Mouse (Mus musculus): ENCODE data around the gene Cdk5r1. TPM values are rescaled to one million over a fixed set of nuclear protein-coding genes. Genes with fewer than 3 reads are reported as not detected.
A peak's percentile ranks its signal among the peaks of the same experiment; 100 is the strongest.

The Cdk5r1 gene
- polyA plus RNA-seq, 1 experiment from 2014 or later = 1.6 TPM

- no peak for DNase-seq (ENCODE audit: low spot score)
- 66% methylated on average over 11 of the region's 11 CpGs for WGBS
- no peaks in the 10 kb centered on the region for H3K36me3 ChIP-seq
- no peak overlapping the region for H3K4me3 ChIP-seq
- H3K4me1 ChIP-seq = peaks cover 27% of the 10 kb centered on the region
- no peaks in the 10 kb centered on the region for H3K9me3 ChIP-seq (replicated peaks)
- H3K27me3 ChIP-seq (ENCODE audit: low read depth, poor library complexity, severe bottlenecking) = no peaks in the 10 kb centered on the region
- peak overlapping the region; percentile 61 for H3K27ac ChIP-seq
These were observed 21.7 kb downstream of the Cdk5r1 start for GRCm38 (mm10) chr11:80498328-80499070.

- no peak for DNase-seq (ENCODE audit: low spot score)
- H3K36me3 ChIP-seq = no peaks in the 10 kb centered on the region
- WGBS = 77% methylated on average over 4 of the region's 4 CpGs
- no peaks in the 10 kb centered on the region for H3K27me3 ChIP-seq (ENCODE audit: low read depth, poor library complexity, severe bottlenecking)
- H3K27ac ChIP-seq = no peak overlapping the region
- peaks cover 37% of the 10 kb centered on the region for H3K4me1 ChIP-seq
- H3K9me3 ChIP-seq (replicated peaks) = no peaks in the 10 kb centered on the region
- H3K4me3 ChIP-seq = no peak overlapping the region
These were observed 22.7 kb downstream of the Cdk5r1 start for GRCm38 (mm10) chr11:80499550-80499952.

- H3K4me3 ChIP-seq = no peak overlapping the region
- no peaks in the 10 kb centered on the region for H3K9me3 ChIP-seq (replicated peaks)
- H3K27me3 ChIP-seq (ENCODE audit: low read depth, poor library complexity, severe bottlenecking) = no peaks in the 10 kb centered on the region
- peak overlapping the region; percentile 80; the same call in 1 of the 2 replicates for H3K27ac ChIP-seq
- DNase-seq (ENCODE audit: low spot score) = no peak
- H3K36me3 ChIP-seq = no peaks in the 10 kb centered on the region
- 85% methylated on average over 6 of the region's 6 CpGs for WGBS
- H3K4me1 ChIP-seq = peaks cover 44% of the 10 kb centered on the region
These were observed 26.5 kb downstream of the Cdk5r1 start for GRCm38 (mm10) chr11:80503281-80503680.

- Histone ChIP-seq H3K4me1 (peaks cover 43% of the 10 kb centered on the region), H3K27ac (peak overlapping the region; percentile 80), H3K36me3 (no peaks in the 10 kb centered on the region), H3K4me3 (peak overlapping the region; percentile 21), H3K9me3 (replicated peaks) (no peaks in the 10 kb centered on the region), H3K27me3 (ENCODE audit: low read depth, poor library complexity, severe bottlenecking) (no peaks in the 10 kb centered on the region)
- 30% methylated on average over 13 of the region's 13 CpGs for WGBS
- peak; percentile 67 for DNase-seq (ENCODE audit: low spot score)
These were observed 27.1 kb downstream of the Cdk5r1 start for GRCm38 (mm10) chr11:80503726-80504452.

GRCm38 (mm10) chr11:80504519-80505385 is 27.9 kb downstream of the Cdk5r1 start:
- peaks cover 40% of the 10 kb centered on the region for H3K4me1 ChIP-seq

GRCm38 (mm10) chr11:80505581-80505980 is 28.8 kb downstream of the Cdk5r1 start:
- H3K4me3 ChIP-seq = no peak overlapping the region
- H3K4me1 ChIP-seq = peaks cover 38% of the 10 kb centered on the region
- no peaks in the 10 kb centered on the region for H3K27me3 ChIP-seq (ENCODE audit: low read depth, poor library complexity, severe bottlenecking)
- WGBS = 93% methylated on average over 3 of the region's 3 CpGs
- H3K36me3 ChIP-seq = no peaks in the 10 kb centered on the region
- H3K9me3 ChIP-seq (replicated peaks) = no peaks in the 10 kb centered on the region
- no peak overlapping the region for H3K27ac ChIP-seq
- no peak for DNase-seq (ENCODE audit: low spot score)

More at GRCm38 (mm10) chr11:80504519-80505385, 27.9 kb downstream of the Cdk5r1 start:
- Histone ChIP-seq H3K9me3 (replicated peaks) (no peaks in the 10 kb centered on the region), H3K27me3 (ENCODE audit: low read depth, poor library complexity, severe bottlenecking) (no peaks in the 10 kb centered on the region), H3K4me3 (peak overlapping the region; percentile 21; the same call in 1 of the 2 replicates), H3K36me3 (no peaks in the 10 kb centered on the region), H3K27ac (peak overlapping the region; percentile 80)
- no peak for DNase-seq (ENCODE audit: low spot score)
- 50% methylated on average over 6 of the region's 6 CpGs for WGBS

- Histone ChIP-seq H3K27me3 (ENCODE audit: low read depth, poor library complexity, severe bottlenecking) (no peaks in the 10 kb centered on the region), H3K4me1 (peaks cover 38% of the 10 kb centered on the region), H3K36me3 (no peaks in the 10 kb centered on the region), H3K27ac (no peak overlapping the region), H3K4me3 (no peak overlapping the region), H3K9me3 (replicated peaks) (no peaks in the 10 kb centered on the region)
- DNase-seq (ENCODE audit: low spot score) = no peak
These were observed 29.7 kb downstream of the Cdk5r1 start for GRCm38 (mm10) chr11:80506483-80506882.

- Histone ChIP-seq H3K27ac (no peak overlapping the region), H3K4me1 (peaks cover 38% of the 10 kb centered on the region), H3K36me3 (no peaks in the 10 kb centered on the region), H3K9me3 (replicated peaks) (no peaks in the 10 kb centered on the region), H3K4me3 (no peak overlapping the region), H3K27me3 (ENCODE audit: low read depth, poor library complexity, severe bottlenecking) (no peaks in the 10 kb centered on the region)
- no peak for DNase-seq (ENCODE audit: low spot score)
- WGBS = 89% methylated on average over 6 of the region's 6 CpGs
These were observed 31.0 kb downstream of the Cdk5r1 start for GRCm38 (mm10) chr11:80507791-80508190.

GRCm38 (mm10) chr11:80508361-80509175 is 31.7 kb downstream of the Cdk5r1 start:
- 44% methylated on average over 19 of the region's 19 CpGs for WGBS
- peak overlapping the region; percentile 14; the same call in 1 of the 2 replicates for H3K27ac ChIP-seq
- no peaks in the 10 kb centered on the region for H3K36me3 ChIP-seq
- H3K4me1 ChIP-seq = peaks cover 36% of the 10 kb centered on the region
- H3K27me3 ChIP-seq (ENCODE audit: low read depth, poor library complexity, severe bottlenecking) = no peaks in the 10 kb centered on the region
- H3K4me3 ChIP-seq = no peak overlapping the region
- H3K9me3 ChIP-seq (replicated peaks) = no peaks in the 10 kb centered on the region
- DNase-seq (ENCODE audit: low spot score) = no peak

- no peak for DNase-seq (ENCODE audit: low spot score)
- H3K4me3 ChIP-seq = no peak overlapping the region
- H3K27me3 ChIP-seq (ENCODE audit: low read depth, poor library complexity, severe bottlenecking) = no peaks in the 10 kb centered on the region
- H3K36me3 ChIP-seq = no peaks in the 10 kb centered on the region
- H3K27ac ChIP-seq = peak overlapping the region; percentile 14; the same call in 1 of the 2 replicates
- peaks cover 30% of the 10 kb centered on the region for H3K4me1 ChIP-seq
- no peaks in the 10 kb centered on the region for H3K9me3 ChIP-seq (replicated peaks)
- 77% methylated on average over 5 of the region's 5 CpGs for WGBS
These were observed 32.3 kb downstream of the Cdk5r1 start for GRCm38 (mm10) chr11:80509176-80509506.

GRCm38 (mm10) chr11:80510124-80510523 is 33.3 kb downstream of the Cdk5r1 start:
- DNase-seq (ENCODE audit: low spot score) = no peak
- WGBS = 85% methylated on average over 10 of the region's 10 CpGs
- no peak overlapping the region for H3K4me3 ChIP-seq
- no peak overlapping the region for H3K27ac ChIP-seq
- no peaks in the 10 kb centered on the region for H3K36me3 ChIP-seq
- no peaks in the 10 kb centered on the region for H3K27me3 ChIP-seq (ENCODE audit: low read depth, poor library complexity, severe bottlenecking)
- H3K9me3 ChIP-seq (replicated peaks) = no peaks in the 10 kb centered on the region
- peaks cover 24% of the 10 kb centered on the region for H3K4me1 ChIP-seq
